Mouse (Mus musculus) midbrain, embryonic 14.5 days (tissue): Measurements from ENCODE around the gene Sin3b. TPM values are rescaled to one million over a fixed set of nuclear protein-coding genes. Genes with fewer than 3 reads are reported as not detected.

Source experiments
- ATAC-seq: fragments of 200-750 bp; cut with Nextera tagmentation; 2 replicates; pipeline ENCODE4 v1.8.0; 2017; ENCODE audit warnings: moderate number of reproducible peaks, moderate library complexity; ENCODE audit not compliant: low FRiP score, low TSS enrichment
- DNase-seq: peaks from one replicate; pipeline ENCODE4 v3.0.0-alpha.2; 2015
- H3K27ac ChIP-seq: fragments of 300-500 bp; sonication (generic); replicated peaks from 2 replicates; pipeline ENCODE4 v1.5.1; 2014; ENCODE audit warnings: mild to moderate bottlenecking, low read depth, low read length, moderate library complexity
- H3K27me3 ChIP-seq: fragments of 300-500 bp; sonication (generic); 2 replicates; pipeline ENCODE4 v1.6.1; 2014; ENCODE audit warnings: low read length, control low read depth, mixed read lengths; ENCODE audit not compliant: control insufficient read depth, insufficient read depth
- H3K36me3 ChIP-seq: fragments of 300-500 bp; sonication (generic); 2 replicates; pipeline ENCODE4 v1.6.1; 2014; ENCODE audit warnings: low read length, control low read depth; ENCODE audit not compliant: control insufficient read depth, insufficient read depth
- H3K4me1 ChIP-seq: fragments of 300-500 bp; sonication (generic); 2 replicates; pipeline ENCODE4 v1.6.1; 2014; ENCODE audit warnings: mild to moderate bottlenecking, antibody characterized with exemption, low read length, control low read depth; ENCODE audit not compliant: control insufficient read depth, insufficient read depth
- H3K4me2 ChIP-seq: fragments of 300-500 bp; sonication (generic); 2 replicates; pipeline ENCODE4 v1.6.1; 2014; ENCODE audit warnings: mild to moderate bottlenecking, low read length, moderate library complexity
- H3K4me3 ChIP-seq: fragments of 300-500 bp; sonication (generic); replicated peaks from 2 replicates; pipeline ENCODE4 v1.5.1; 2014; ENCODE audit warnings: low read depth, low read length
- H3K9ac ChIP-seq: fragments of 300-500 bp; sonication (generic); replicated peaks from 2 replicates; pipeline ENCODE4 v1.6.1; 2014; ENCODE audit warnings: mild to moderate bottlenecking, low read length, moderate library complexity
- H3K9me3 ChIP-seq: fragments of 300-500 bp; sonication (generic); 2 replicates; pipeline ENCODE4 v1.6.1; 2016; ENCODE audit warnings: low read length, control low read depth, mixed read lengths; ENCODE audit not compliant: control insufficient read depth
- WGBS: fragments of 180-500 bp; shearing (Covaris S2); extraction: QIAGEN DNeasy Blood & Tissue Kit; methylation state at CpG from one replicate; pipeline ENCODE4 v1.1.7; 2014; 5-methylcytosine and 5-hydroxymethylcytosine counted together
- microRNA-seq: library from miRNA; unstranded; fragments of <30 nt; microRNA quantifications from one replicate; pipeline ENCODE4, GENCODE M21; 2016
- polyA plus RNA-seq: library from polyadenylated mRNA; unstranded; fragments of >200 nt; fragmentation: Nextera tagmentation; extraction: Ambion mirVana; gene quantifications from 2 replicates; pipeline ENCODE4 v1.2.1, GENCODE M21; 2014

Gene Sin3b
- polyA plus RNA-seq, 1 experiment from 2014 or later: 191 TPM

GRCm38 (mm10) chr8:72780644-72781043 is 57.6 kb downstream of the Sin3b start:
- Histone ChIP-seq H3K27me3 (no peaks in the 10 kb centered on the region), H3K9ac (no peak overlapping the region), H3K4me2 (no peak overlapping the region), H3K4me1 (no peaks in the 10 kb centered on the region), H3K27ac (no peak overlapping the region), H3K4me3 (no peak overlapping the region), H3K9me3 (no peaks in the 10 kb centered on the region), H3K36me3 (no peaks in the 10 kb centered on the region)
- ATAC-seq: no peak
- 99% methylated on average over 4 of the region's 4 CpGs for WGBS
- no peak for DNase-seq

- no peak overlapping the region for H3K4me2 ChIP-seq
- H3K36me3 ChIP-seq: no peaks in the 10 kb centered on the region
- 78% methylated on average over 2 of the region's 2 CpGs for WGBS
- H3K27ac ChIP-seq: no peak overlapping the region
- H3K27me3 ChIP-seq: no peaks in the 10 kb centered on the region
- H3K4me3 ChIP-seq: no peak overlapping the region
- DNase-seq (no peak), ATAC-seq (no peak)
- no peaks in the 10 kb centered on the region for H3K9me3 ChIP-seq
- no peaks in the 10 kb centered on the region for H3K4me1 ChIP-seq
- H3K9ac ChIP-seq: no peak overlapping the region
Measured at GRCm38 (mm10) chr8:72801583-72801982, 78.5 kb downstream of the Sin3b start.

Small RNA genes lying within 50 kb of the gene (microRNA-seq; reads per million reads assigned to microRNA genes)
- gene Gm26237: not detected

Other genes starting within 250 kb of the Sin3b start
- 41.5 and 54.3 TPM in 2 replicates for gene Cherp, start 248.1 kb upstream of the Sin3b start, polyA plus RNA-seq
- gene Slc35e1, start 230.7 kb upstream of the Sin3b start, polyA plus RNA-seq: 9.7 and 10.0 TPM in 2 replicates
- 14.3 and 16.4 TPM in 2 replicates for gene Med26, start 175.0 kb upstream of the Sin3b start, polyA plus RNA-seq
- 142 and 150 TPM in 2 replicates for gene Smim7, start 152.2 kb upstream of the Sin3b start, polyA plus RNA-seq
- gene Tmem38a, start 151.2 kb upstream of the Sin3b start, polyA plus RNA-seq: 21.1 and 21.5 TPM in 2 replicates
- gene Nwd1, start 76.6 kb upstream of the Sin3b start, polyA plus RNA-seq: 1.00 and 1.1 TPM in 2 replicates
- 0.63 and 0.74 TPM in 2 replicates for gene F2rl3, start 38.6 kb downstream of the Sin3b start, polyA plus RNA-seq